Mouse (Mus musculus) Muller cell, postnatal 12 days (primary cell): ENCODE measurements around the gene Zmynd12.

ENCODE experiments used
- DNase-seq: peaks from one replicate; pipeline ENCODE4 v3.0.0-alpha.2; 2015; ENCODE audit errors: inconsistent ontology term

The Zmynd12 gene

GRCm38 (mm10) chr4:119512731-119513141 is 90.1 kb downstream of the Zmynd12 start:
- peak; percentile 6 for DNase-seq
